Mouse (Mus musculus): ENCODE data around the gene Kcnip2. TPM values are rescaled to one million over a fixed set of nuclear protein-coding genes. Genes with fewer than 3 reads are reported as not detected.
A peak's percentile ranks its signal among the peaks of the same experiment; 100 is the strongest.

The Kcnip2 gene
- total RNA-seq (2022), result 100 to 1,000 TPM; 173 to 231 (median 203) TPM

- DNase-seq (ENCODE audit: low spot score), result no peak
These were observed at the start of gene Kcnip2 for GRCm38 (mm10) chr19:45815831-45816405. Gene Kcnip2 (minus strand): TSS chr19:45816061.

GRCm38 (mm10) chr19:45855284-45855920 lies 39.5 kb upstream of the Kcnip2 start:
- peak; percentile 19 for DNase-seq (ENCODE audit: low spot score)

- peak; percentile 66 for DNase-seq (ENCODE audit: low spot score)
These were observed 38.7 kb upstream of the Kcnip2 start for GRCm38 (mm10) chr19:45854521-45854920.

- DNase-seq (ENCODE audit: low spot score), result no peak
These were observed 31.9 kb upstream of the Kcnip2 start for GRCm38 (mm10) chr19:45847733-45848093.

GRCm38 (mm10) chr19:45847016-45847732 lies 31.3 kb upstream of the Kcnip2 start:
- DNase-seq (ENCODE audit: low spot score), result no peak

- no peak for DNase-seq (ENCODE audit: low spot score)
These were observed 28.3 kb upstream of the Kcnip2 start for GRCm38 (mm10) chr19:45844209-45844608.

- DNase-seq (ENCODE audit: low spot score), result no peak
These were observed 27.6 kb upstream of the Kcnip2 start for GRCm38 (mm10) chr19:45843424-45843823.

GRCm38 (mm10) chr19:45837050-45837994 lies 21.5 kb upstream of the Kcnip2 start:
- DNase-seq (ENCODE audit: low spot score), result no peak

GRCm38 (mm10) chr19:45835490-45835889 lies 19.6 kb upstream of the Kcnip2 start:
- no peak for DNase-seq (ENCODE audit: low spot score)

- no peak for DNase-seq (ENCODE audit: low spot score)
These were observed 17.8 kb upstream of the Kcnip2 start for GRCm38 (mm10) chr19:45833665-45834064.

- DNase-seq (ENCODE audit: low spot score), result no peak
These were observed 14.8 kb upstream of the Kcnip2 start for GRCm38 (mm10) chr19:45830679-45831078.

GRCm38 (mm10) chr19:45827736-45828135 lies 11.9 kb upstream of the Kcnip2 start:
- DNase-seq (ENCODE audit: low spot score), result no peak

GRCm38 (mm10) chr19:45827125-45827524 lies 11.3 kb upstream of the Kcnip2 start:
- no peak for DNase-seq (ENCODE audit: low spot score)

GRCm38 (mm10) chr19:45826146-45826545 lies 10.3 kb upstream of the Kcnip2 start:
- DNase-seq (ENCODE audit: low spot score), result peak; percentile 42

GRCm38 (mm10) chr19:45821832-45822231 lies 6.0 kb upstream of the Kcnip2 start:
- DNase-seq (ENCODE audit: low spot score), result no peak

GRCm38 (mm10) chr19:45817816-45818490 lies 2.1 kb upstream of the Kcnip2 start:
- DNase-seq (ENCODE audit: low spot score), result no peak

GRCm38 (mm10) chr19:45816727-45817126 lies 866 bp upstream of the Kcnip2 start:
- no peak for DNase-seq (ENCODE audit: low spot score)

GRCm38 (mm10) chr19:45815170-45815569 lies 691 bp downstream of the Kcnip2 start:
- DNase-seq (ENCODE audit: low spot score), result no peak

GRCm38 (mm10) chr19:45813801-45814200 lies 2.1 kb downstream of the Kcnip2 start:
- DNase-seq (ENCODE audit: low spot score), result no peak

GRCm38 (mm10) chr19:45813263-45813662 lies 2.6 kb downstream of the Kcnip2 start:
- peak; percentile 75 for DNase-seq (ENCODE audit: low spot score)

- DNase-seq (ENCODE audit: low spot score), result no peak
These were observed 3.1 kb downstream of the Kcnip2 start for GRCm38 (mm10) chr19:45812673-45813252.

All from heart, adult 8-10 months (tissue).